Mouse (Mus musculus): ENCODE data around the gene Ap3m1. TPM values are rescaled to one million over a fixed set of nuclear protein-coding genes. Genes with fewer than 3 reads are reported as not detected.
A peak's percentile ranks its signal among the peaks of the same experiment; 100 is the strongest.

The Ap3m1 gene
- polyA plus RNA-seq, 1 experiment from 2014 or later: 108 TPM

- H3K4me1 ChIP-seq: 0 out of 2 replicates have a peak, but pooled peaks cover 2% of the 10 kb centered on the region
- H3K27me3 ChIP-seq (ENCODE audit: low read depth, poor library complexity, severe bottlenecking): no peaks in the 10 kb centered on the region
- peaks cover 88% of the 10 kb centered on the region for H3K36me3 ChIP-seq
- no peak overlapping the region for H3K4me3 ChIP-seq
- H3K9me3 ChIP-seq (replicated peaks): no peaks in the 10 kb centered on the region
- H3K27ac ChIP-seq (replicated peaks): no peak overlapping the region
- WGBS: 79% methylated on average over 6 of the region's 6 CpGs
- DNase-seq (ENCODE audit: low spot score): no peak
These were observed 20.4 kb downstream of the Ap3m1 start for GRCm38 (mm10) chr14:21031783-21032511.

GRCm38 (mm10) chr14:21029025-21029659, 23.2 kb downstream of the Ap3m1 start:
- H3K27ac ChIP-seq (replicated peaks): no peak overlapping the region
- no peaks in the 10 kb centered on the region for H3K27me3 ChIP-seq (ENCODE audit: low read depth, poor library complexity, severe bottlenecking)
- no peaks in the 10 kb centered on the region for H3K9me3 ChIP-seq (replicated peaks)
- 92% methylated on average over 11 of the region's 11 CpGs for WGBS
- H3K4me3 ChIP-seq: no peak overlapping the region
- peaks cover 88% of the 10 kb centered on the region for H3K36me3 ChIP-seq
- 0 out of 2 replicates have a peak, but pooled peaks cover 2% of the 10 kb centered on the region for H3K4me1 ChIP-seq
- no peak for DNase-seq (ENCODE audit: low spot score)

- Histone ChIP-seq H3K9me3 (replicated peaks) (no peaks in the 10 kb centered on the region), H3K27ac (replicated peaks) (no peak overlapping the region), H3K27me3 (ENCODE audit: low read depth, poor library complexity, severe bottlenecking) (no peaks in the 10 kb centered on the region), H3K36me3 (peaks cover 79% of the 10 kb centered on the region), H3K4me1 (0 out of 2 replicates have a peak, but pooled peaks cover 2% of the 10 kb centered on the region), H3K4me3 (no peak overlapping the region)
- DNase-seq (ENCODE audit: low spot score): no peak
These were observed 24.8 kb downstream of the Ap3m1 start for GRCm38 (mm10) chr14:21027542-21027941.

GRCm38 (mm10) chr14:21020435-21020834, 31.9 kb downstream of the Ap3m1 start:
- Histone ChIP-seq H3K4me3 (no peak overlapping the region), H3K4me1 (no peaks in the 10 kb centered on the region), H3K36me3 (peaks cover 61% of the 10 kb centered on the region), H3K27me3 (ENCODE audit: low read depth, poor library complexity, severe bottlenecking) (no peaks in the 10 kb centered on the region), H3K9me3 (replicated peaks) (no peaks in the 10 kb centered on the region), H3K27ac (replicated peaks) (no peak overlapping the region)
- WGBS: 95% methylated on average over 8 of the region's 8 CpGs
- no peak for DNase-seq (ENCODE audit: low spot score)

GRCm38 (mm10) chr14:21018977-21019376, 33.3 kb downstream of the Ap3m1 start:
- no peak overlapping the region for H3K27ac ChIP-seq (replicated peaks)
- DNase-seq (ENCODE audit: low spot score): no peak
- peaks cover 49% of the 10 kb centered on the region for H3K36me3 ChIP-seq
- no peaks in the 10 kb centered on the region for H3K9me3 ChIP-seq (replicated peaks)
- H3K4me1 ChIP-seq: no peaks in the 10 kb centered on the region
- no peak overlapping the region for H3K4me3 ChIP-seq
- H3K27me3 ChIP-seq (ENCODE audit: low read depth, poor library complexity, severe bottlenecking): no peaks in the 10 kb centered on the region
- 54% methylated on average over 3 of the region's 3 CpGs for WGBS

GRCm38 (mm10) chr14:21017871-21018270, 34.4 kb downstream of the Ap3m1 start:
- Histone ChIP-seq H3K4me3 (no peak overlapping the region), H3K36me3 (peaks cover 47% of the 10 kb centered on the region), H3K4me1 (no peaks in the 10 kb centered on the region), H3K9me3 (replicated peaks) (no peaks in the 10 kb centered on the region), H3K27ac (replicated peaks) (no peak overlapping the region), H3K27me3 (ENCODE audit: low read depth, poor library complexity, severe bottlenecking) (no peaks in the 10 kb centered on the region)
- WGBS: 91% methylated on average over 5 of the region's 5 CpGs
- no peak for DNase-seq (ENCODE audit: low spot score)

GRCm38 (mm10) chr14:21013800-21014334, 38.4 kb downstream of the Ap3m1 start:
- Histone ChIP-seq H3K9me3 (replicated peaks) (no peaks in the 10 kb centered on the region), H3K36me3 (peaks cover 30% of the 10 kb centered on the region), H3K27ac (replicated peaks) (no peak overlapping the region), H3K4me1 (no peaks in the 10 kb centered on the region), H3K4me3 (no peak overlapping the region), H3K27me3 (ENCODE audit: low read depth, poor library complexity, severe bottlenecking) (no peaks in the 10 kb centered on the region)
- WGBS: 91% methylated on average over 5 of the region's 5 CpGs
- DNase-seq (ENCODE audit: low spot score): no peak

- Histone ChIP-seq H3K4me3 (no peak overlapping the region), H3K27me3 (ENCODE audit: low read depth, poor library complexity, severe bottlenecking) (no peaks in the 10 kb centered on the region), H3K4me1 (no peaks in the 10 kb centered on the region), H3K36me3 (peaks cover 11% of the 10 kb centered on the region; the same call in 1 of the 2 replicates), H3K9me3 (replicated peaks) (no peaks in the 10 kb centered on the region), H3K27ac (replicated peaks) (no peak overlapping the region)
- DNase-seq (ENCODE audit: low spot score): no peak
- 83% methylated on average over 4 of the region's 4 CpGs for WGBS
These were observed 52.7 kb downstream of the Ap3m1 start for GRCm38 (mm10) chr14:20999617-21000016.

- no peak for DNase-seq (ENCODE audit: low spot score)
- no peaks in the 10 kb centered on the region for H3K27me3 ChIP-seq (ENCODE audit: low read depth, poor library complexity, severe bottlenecking)
- H3K36me3 ChIP-seq: 0 out of 2 replicates have a peak, but pooled peaks cover 5% of the 10 kb centered on the region
- H3K27ac ChIP-seq (replicated peaks): no peak overlapping the region
- no peak overlapping the region for H3K4me3 ChIP-seq
- WGBS: 84% methylated on average over 3 of the region's 3 CpGs
- H3K4me1 ChIP-seq: no peaks in the 10 kb centered on the region
- H3K9me3 ChIP-seq (replicated peaks): no peaks in the 10 kb centered on the region
These were observed 54.8 kb downstream of the Ap3m1 start for GRCm38 (mm10) chr14:20997548-20997947.

- Histone ChIP-seq H3K9me3 (replicated peaks) (no peaks in the 10 kb centered on the region), H3K36me3 (peaks cover 13% of the 10 kb centered on the region), H3K27me3 (ENCODE audit: low read depth, poor library complexity, severe bottlenecking) (no peaks in the 10 kb centered on the region), H3K4me1 (no peaks in the 10 kb centered on the region), H3K27ac (replicated peaks) (no peak overlapping the region), H3K4me3 (no peak overlapping the region)
- 74% methylated on average over 5 of the region's 5 CpGs for WGBS
- DNase-seq (ENCODE audit: low spot score): no peak
These were observed 55.9 kb downstream of the Ap3m1 start for GRCm38 (mm10) chr14:20996361-20996760.

- no peak for DNase-seq (ENCODE audit: low spot score)
- Histone ChIP-seq H3K27me3 (ENCODE audit: low read depth, poor library complexity, severe bottlenecking) (no peaks in the 10 kb centered on the region), H3K4me3 (no peak overlapping the region), H3K27ac (replicated peaks) (no peak overlapping the region), H3K36me3 (peaks cover 11% of the 10 kb centered on the region), H3K4me1 (no peaks in the 10 kb centered on the region), H3K9me3 (replicated peaks) (no peaks in the 10 kb centered on the region)
- WGBS: 91% methylated on average over 2 of the region's 2 CpGs
These were observed 56.8 kb downstream of the Ap3m1 start for GRCm38 (mm10) chr14:20995497-20995896.

- Histone ChIP-seq H3K27ac (replicated peaks) (no peak overlapping the region), H3K4me1 (no peaks in the 10 kb centered on the region), H3K27me3 (ENCODE audit: low read depth, poor library complexity, severe bottlenecking) (no peaks in the 10 kb centered on the region), H3K9me3 (replicated peaks) (no peaks in the 10 kb centered on the region), H3K4me3 (no peak overlapping the region), H3K36me3 (peaks cover 11% of the 10 kb centered on the region)
- no peak for DNase-seq (ENCODE audit: low spot score)
- 89% methylated on average over 3 of the region's 3 CpGs for WGBS
These were observed 57.8 kb downstream of the Ap3m1 start for GRCm38 (mm10) chr14:20994475-20994874.

- WGBS: 61% methylated on average over 3 of the region's 3 CpGs
- Histone ChIP-seq H3K4me1 (no peaks in the 10 kb centered on the region), H3K36me3 (peaks cover 11% of the 10 kb centered on the region), H3K27ac (replicated peaks) (no peak overlapping the region), H3K27me3 (ENCODE audit: low read depth, poor library complexity, severe bottlenecking) (no peaks in the 10 kb centered on the region), H3K9me3 (replicated peaks) (no peaks in the 10 kb centered on the region), H3K4me3 (no peak overlapping the region)
- peak; percentile 38 for DNase-seq (ENCODE audit: low spot score)
These were observed 59.1 kb downstream of the Ap3m1 start for GRCm38 (mm10) chr14:20993067-20993691.

All from midbrain, embryonic 10.5 days (tissue).